In the genomic region with DNA sequence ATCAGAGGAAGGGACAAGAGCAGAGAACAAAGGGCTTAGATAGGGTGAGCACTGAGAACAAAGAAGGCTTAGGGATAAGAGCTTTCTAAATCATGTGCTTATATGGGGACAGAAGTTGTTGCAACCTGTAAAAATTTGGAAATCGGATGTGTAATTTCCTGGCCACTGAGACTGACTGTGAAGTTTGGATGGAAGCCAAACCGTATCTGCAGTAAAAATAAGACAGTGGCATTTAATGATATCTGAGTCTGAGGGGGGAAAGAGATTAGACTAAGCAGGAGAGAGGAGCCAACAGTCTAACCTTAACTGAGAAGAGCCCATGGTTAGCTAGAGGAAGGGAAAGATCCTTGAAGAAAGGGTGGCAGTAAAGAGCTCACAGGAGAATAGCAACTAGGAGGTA, we compare ENCODE assay signal across 32 mouse cellular contexts.
A peak's percentile ranks its signal among the peaks of the same experiment; 100 is the strongest.
DNase-seq lines count a peak whose midpoint lies in the region; ATAC-seq and TF ChIP-seq lines count a peak whose summit lies in the region.
"Had no signal": no experiment of that assay in that cellular context is flagged by ENCODE, and none has a peak within 500 bp of the region (broad histone marks: within the 10 kb centered on the region; RNA-seq: fewer than 3 reads in every experiment).

No protein-coding gene starts in this region.

- peak; percentile 43 for DNase-seq in lung, embryonic 14.5 days
- DNase-seq in lung, postnatal 10 days = no peak
- DNase-seq: adrenal gland, adult 8-10 months; cerebellum, adult 11 months; cerebellum, adult 9-11 months; gastrocnemius, postnatal 10 days; heart, adult 11 months; heart, postnatal 14 days; kidney, adult 18-20 months; kidney, postnatal 4 days; layer of hippocampus, postnatal 36 days; left cerebral cortex, postnatal 4 days; lung, postnatal 4 days; retina, postnatal 1 day; right cerebral cortex, postnatal 14 days; thymus, postnatal 4 days had no signal

- 0 out of 2 replicates have a peak, but pooled peaks cover 8% of the 10 kb centered on the region for H3K4me1 ChIP-seq in forebrain, embryonic 15.5 days
- H3K4me1 ChIP-seq in forebrain, embryonic 13.5 days = no peaks in the 10 kb centered on the region
- H3K4me1 ChIP-seq in lung, embryonic 14.5 days (ENCODE audit: insufficient read depth) = no peaks in the 10 kb centered on the region
- H3K4me1 ChIP-seq in kidney, embryonic 14.5 days (ENCODE audit: control insufficient read depth, insufficient read depth, low read length) = no peaks in the 10 kb centered on the region
- H3K4me1 ChIP-seq: hindbrain, embryonic 10.5 days; hindbrain, embryonic 15.5 days; midbrain, embryonic 15.5 days; neural tube, embryonic 15.5 days had no signal

- H3K27ac ChIP-seq in forebrain, embryonic 15.5 days (replicated peaks) = 0 out of 2 replicates have a peak overlapping the region, but pooled peaks have one; percentile 4
- H3K27ac ChIP-seq in forebrain, embryonic 13.5 days = no peak overlapping the region
- H3K27ac ChIP-seq in lung, embryonic 14.5 days (ENCODE audit: low read depth) = no peak overlapping the region
- no peak overlapping the region for H3K27ac ChIP-seq in kidney, embryonic 14.5 days (ENCODE audit: low read depth, low read length)
- H3K27ac ChIP-seq: heart, embryonic 13.5 days; hindbrain, embryonic 10.5 days; hindbrain, embryonic 15.5 days; liver, embryonic 14.5 days; lung, embryonic 15.5 days; midbrain, embryonic 10.5 days; midbrain, embryonic 15.5 days; neural tube, embryonic 15.5 days had no signal

- ATAC-seq in forebrain, embryonic 15.5 days (replicated peaks) = no peak
- no peak for ATAC-seq in forebrain, embryonic 13.5 days
- no peak for ATAC-seq in lung, embryonic 14.5 days (ENCODE audit: insufficient read depth)
- 0 out of 2 replicates have a peak, but pooled peaks have one; percentile 25 for ATAC-seq in common myeloid progenitor, adult 5-6 weeks (replicated peaks; ENCODE audit: low read depth, poor library complexity, severe bottlenecking)
- peak; percentile 87 for ATAC-seq in megakaryocyte progenitor cell, adult 5-6 weeks (replicated peaks; ENCODE audit: poor library complexity)
- no peak for ATAC-seq in kidney, embryonic 14.5 days (ENCODE audit: low FRiP score, low TSS enrichment)
- ATAC-seq in erythroblast, adult 5-6 weeks (replicated peaks; ENCODE audit: low FRiP score, poor library complexity, severe bottlenecking) = no peak
- ATAC-seq: activated CD4-positive, CD25-positive, alpha-beta regulatory T cell, adult 4 months; CD4-positive, CD25-positive, alpha-beta regulatory T cell, adult 4 months; midbrain, embryonic 15.5 days had no signal

- no peaks in the 10 kb centered on the region for H3K27me3 ChIP-seq in forebrain, embryonic 15.5 days
- no peaks in the 10 kb centered on the region for H3K27me3 ChIP-seq in forebrain, embryonic 13.5 days
- H3K27me3 ChIP-seq in lung, embryonic 14.5 days (ENCODE audit: insufficient read depth, low read length) = no peaks in the 10 kb centered on the region
- H3K27me3 ChIP-seq in kidney, embryonic 14.5 days (ENCODE audit: control insufficient read depth, insufficient read depth, low read length) = no peaks in the 10 kb centered on the region
- H3K27me3 ChIP-seq: heart, embryonic 13.5 days; hindbrain, embryonic 15.5 days; lung, embryonic 15.5 days; midbrain, embryonic 15.5 days; neural tube, embryonic 15.5 days had no signal

- H3K9me3 ChIP-seq in forebrain, embryonic 15.5 days = no peaks in the 10 kb centered on the region
- H3K9me3 ChIP-seq in forebrain, embryonic 13.5 days (replicated peaks) = no peaks in the 10 kb centered on the region
- no peaks in the 10 kb centered on the region for H3K9me3 ChIP-seq in lung, embryonic 14.5 days (ENCODE audit: low read depth, low read length)
- H3K9me3 ChIP-seq in kidney, embryonic 14.5 days (ENCODE audit: control insufficient read depth, low read length) = no peaks in the 10 kb centered on the region
- H3K9me3 ChIP-seq: heart, embryonic 13.5 days; hindbrain, embryonic 10.5 days; hindbrain, embryonic 15.5 days; lung, embryonic 15.5 days; midbrain, embryonic 10.5 days; midbrain, embryonic 15.5 days; neural tube, embryonic 15.5 days had no signal

- H3K36me3 ChIP-seq in forebrain, embryonic 15.5 days = no peaks in the 10 kb centered on the region
- no peaks in the 10 kb centered on the region for H3K36me3 ChIP-seq in forebrain, embryonic 13.5 days (ENCODE audit: poor library complexity, severe bottlenecking)
- H3K36me3 ChIP-seq in lung, embryonic 14.5 days (ENCODE audit: insufficient read depth) = no peaks in the 10 kb centered on the region
- H3K36me3 ChIP-seq in kidney, embryonic 14.5 days (ENCODE audit: control insufficient read depth, insufficient read depth, low read length) = no peaks in the 10 kb centered on the region
- H3K36me3 ChIP-seq: heart, embryonic 13.5 days; hindbrain, embryonic 10.5 days; hindbrain, embryonic 15.5 days; lung, embryonic 15.5 days; midbrain, embryonic 10.5 days; midbrain, embryonic 15.5 days; neural tube, embryonic 15.5 days had no signal

- H3K4me2 ChIP-seq in forebrain, embryonic 15.5 days (replicated peaks) = no peak overlapping the region
- no peak overlapping the region for H3K4me2 ChIP-seq in forebrain, embryonic 13.5 days
- H3K4me2 ChIP-seq in lung, embryonic 14.5 days = no peak overlapping the region
- H3K4me2 ChIP-seq in kidney, embryonic 14.5 days (replicated peaks; ENCODE audit: low read depth, low read length) = no peak overlapping the region
- H3K4me2 ChIP-seq: heart, embryonic 13.5 days; hindbrain, embryonic 15.5 days; lung, embryonic 15.5 days; midbrain, embryonic 15.5 days; neural tube, embryonic 15.5 days had no signal

- no peak for TF ChIP-seq CTCF in lung, embryonic 14.5 days (IDR thresholded peaks at IDR 0.05; ENCODE audit: low read depth)

- 61% methylated on average over 2 of the region's 2 CpGs for WGBS in forebrain, embryonic 15.5 days
- 57% methylated on average over 2 of the region's 2 CpGs for WGBS in forebrain, embryonic 13.5 days
- WGBS in lung, embryonic 14.5 days = 35% methylated on average over 2 of the region's 2 CpGs
- WGBS in kidney, embryonic 14.5 days = 69% methylated on average over 2 of the region's 2 CpGs

- H3K9ac ChIP-seq in forebrain, embryonic 15.5 days (replicated peaks) = no peak overlapping the region
- H3K9ac ChIP-seq in forebrain, embryonic 13.5 days = no peak overlapping the region
- no peak overlapping the region for H3K9ac ChIP-seq in lung, embryonic 14.5 days
- H3K9ac ChIP-seq in kidney, embryonic 14.5 days (ENCODE audit: low read depth, low read length) = no peak overlapping the region
- H3K9ac ChIP-seq: heart, embryonic 13.5 days; hindbrain, embryonic 15.5 days; liver, embryonic 14.5 days; lung, embryonic 15.5 days; midbrain, embryonic 15.5 days; neural tube, embryonic 15.5 days had no signal

- no peak overlapping the region for H3K4me3 ChIP-seq in forebrain, embryonic 15.5 days
- no peak overlapping the region for H3K4me3 ChIP-seq in forebrain, embryonic 13.5 days
- no peak overlapping the region for H3K4me3 ChIP-seq in lung, embryonic 14.5 days (ENCODE audit: low read depth, low read length)
- H3K4me3 ChIP-seq in kidney, embryonic 14.5 days (ENCODE audit: low read length) = no peak overlapping the region
- H3K4me3 ChIP-seq: heart, embryonic 13.5 days; hindbrain, embryonic 10.5 days; hindbrain, embryonic 15.5 days; lung, embryonic 15.5 days; midbrain, embryonic 10.5 days; midbrain, embryonic 15.5 days; neural tube, embryonic 15.5 days had no signal

Comparison
In these comparisons a context has a peak if more than half of its experiments do, and no peak if none do; other contexts are left out.
1. ATAC-seq: peak in common myeloid progenitor, adult 5-6 weeks (single experiment) and megakaryocyte progenitor cell, adult 5-6 weeks (single experiment); none in forebrain, embryonic 15.5 days (single experiment), forebrain, embryonic 13.5 days (single experiment), lung, embryonic 14.5 days (single experiment), kidney, embryonic 14.5 days (single experiment) and erythroblast, adult 5-6 weeks (single experiment).